Mouse (Mus musculus) CD4-positive, CD25-positive, alpha-beta regulatory T cell, adult 2 months (primary cell): ENCODE measurements at regions not wholly inside any gene's neighbourhood (a gene's known extent, or its start where the extent isn't known, plus 50 kb on each side); places are given as distances from the start of the nearest gene placed in this dataset.
A peak's percentile ranks its signal among the peaks of the same experiment; 100 is the strongest.

ENCODE experiments used
- DNase-seq: peaks from one replicate; pipeline ENCODE4 v3.0.0-alpha.2; 2012; ENCODE audit warnings: low read depth, low spot score

- no peak for DNase-seq
These were observed 266.0 kb upstream of the Map3k7 start for GRCm38 (mm10) chr4:31697769-31698505.

GRCm38 (mm10) chr4:31698506-31698782, 265.5 kb upstream of the Map3k7 start:
- no peak for DNase-seq

GRCm38 (mm10) chr4:31699296-31699695, 264.6 kb upstream of the Map3k7 start:
- no peak for DNase-seq

GRCm38 (mm10) chr4:31714054-31714651, 249.7 kb upstream of the Map3k7 start:
- DNase-seq: no peak

- no peak for DNase-seq
These were observed 240.4 kb upstream of the Map3k7 start for GRCm38 (mm10) chr4:31723501-31723900.

GRCm38 (mm10) chr4:31724400-31724799, 239.5 kb upstream of the Map3k7 start:
- DNase-seq: no peak

GRCm38 (mm10) chr4:31727498-31728148, 236.3 kb upstream of the Map3k7 start:
- DNase-seq: no peak

GRCm38 (mm10) chr4:31728149-31728516, 235.8 kb upstream of the Map3k7 start:
- no peak for DNase-seq

GRCm38 (mm10) chr4:31743776-31744175, 220.1 kb upstream of the Map3k7 start:
- DNase-seq: no peak

- DNase-seq: no peak
These were observed 219.5 kb upstream of the Map3k7 start for GRCm38 (mm10) chr4:31744431-31744830.

- no peak for DNase-seq
These were observed 210.1 kb upstream of the Map3k7 start for GRCm38 (mm10) chr4:31753677-31754312.

- no peak for DNase-seq
These were observed 206.8 kb upstream of the Map3k7 start for GRCm38 (mm10) chr4:31757126-31757525.

- DNase-seq: no peak
These were observed 203.8 kb upstream of the Map3k7 start for GRCm38 (mm10) chr4:31760116-31760515.

- DNase-seq: no peak
These were observed 201.7 kb upstream of the Map3k7 start for GRCm38 (mm10) chr4:31762199-31762598.

GRCm38 (mm10) chr4:31768026-31768626, 195.8 kb upstream of the Map3k7 start:
- no peak for DNase-seq

- no peak for DNase-seq
These were observed 194.6 kb upstream of the Map3k7 start for GRCm38 (mm10) chr4:31769325-31769724.

GRCm38 (mm10) chr4:31786284-31786683, 177.6 kb upstream of the Map3k7 start:
- no peak for DNase-seq

- DNase-seq: no peak
These were observed 146.2 kb upstream of the Map3k7 start for GRCm38 (mm10) chr4:31817574-31818240.

GRCm38 (mm10) chr4:31819521-31820259, 144.2 kb upstream of the Map3k7 start:
- DNase-seq: no peak

GRCm38 (mm10) chr4:31823574-31824348, 140.1 kb upstream of the Map3k7 start:
- DNase-seq: peak; percentile 68
